Mouse (Mus musculus) kidney, postnatal 10 days (tissue): ENCODE measurements around the gene Noc3l.

Source experiments
- DNase-seq: peaks from one replicate; pipeline ENCODE4 v3.0.0; 2021; ENCODE audit warnings: mixed read lengths

Noc3l gene

DNA sequence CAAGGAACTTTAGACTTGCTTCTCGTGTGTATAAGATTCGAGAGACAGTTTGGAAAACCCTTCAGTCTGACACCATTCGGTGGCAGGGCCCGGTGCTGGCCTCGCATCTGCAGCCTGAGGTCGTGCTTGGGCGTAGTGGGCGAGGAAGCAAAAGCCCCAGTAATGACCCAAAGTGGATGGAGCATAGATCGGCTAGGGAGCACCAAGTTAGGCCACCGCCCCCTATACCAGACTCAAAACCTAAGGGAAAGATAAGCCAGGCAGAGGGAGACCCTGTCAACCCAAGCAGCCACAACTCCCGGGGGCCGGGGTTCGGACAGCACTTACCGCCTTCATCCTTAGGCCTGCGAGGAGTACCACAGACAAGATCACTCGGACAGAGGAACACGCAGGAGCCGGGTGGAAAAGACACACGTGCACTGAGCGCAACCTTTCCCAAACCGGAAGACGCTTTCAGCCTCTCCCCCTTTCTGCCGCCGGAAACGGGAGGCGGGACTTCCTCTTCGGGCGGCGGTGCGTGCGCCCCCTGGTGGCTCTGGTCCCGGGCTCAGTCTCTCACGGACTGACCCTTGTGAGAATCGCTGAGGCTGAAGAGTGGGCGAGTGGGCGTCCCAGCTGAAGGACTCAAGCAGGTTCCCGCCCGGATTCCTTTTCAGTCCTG, at the start of gene Noc3l:
TSS of gene Noc3l (minus strand) at position 472 of the 661 bp plus-strand sequence.
- DNase-seq: peak; percentile 96

DNA sequence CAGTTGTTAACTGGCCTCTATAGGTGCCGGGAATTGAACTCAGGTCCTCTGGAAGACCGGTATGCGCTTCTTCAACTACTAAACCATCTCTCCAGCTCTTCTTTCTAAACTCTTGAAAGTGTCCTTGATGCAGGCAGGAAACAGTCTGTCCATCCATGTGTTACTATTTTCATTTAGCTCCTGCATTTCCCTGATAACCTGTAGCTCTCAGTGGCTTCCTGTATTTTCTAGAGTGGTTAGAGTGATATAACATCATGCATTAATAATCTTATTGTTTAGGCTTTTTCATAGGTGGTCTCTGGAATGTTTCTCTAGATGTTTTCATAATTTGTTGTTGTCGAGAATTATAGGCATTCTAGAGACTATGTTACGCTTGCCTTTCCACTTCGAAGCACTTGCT, 43.5 kb upstream of the Noc3l start:
- DNase-seq: no peak

DNA sequence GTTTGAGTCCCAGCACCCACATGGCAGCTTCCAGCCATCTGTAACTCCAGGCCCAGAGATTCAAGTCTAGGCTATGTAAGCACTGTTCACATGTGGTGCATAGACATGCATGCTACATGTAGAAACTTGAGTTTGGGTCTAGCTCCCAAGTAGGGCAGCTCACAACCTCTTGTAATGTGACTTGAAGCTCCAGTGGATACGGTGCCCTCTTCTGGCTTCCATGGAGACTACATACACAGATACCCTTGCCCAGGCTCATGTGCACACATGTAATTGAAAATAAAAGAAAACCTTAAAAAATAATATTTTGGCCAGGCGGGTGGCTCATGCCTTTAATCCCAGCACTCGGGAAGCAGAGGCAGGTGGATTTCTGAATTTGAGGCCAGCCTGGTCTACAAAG, 39.2 kb upstream of the Noc3l start:
- no peak for DNase-seq

DNA sequence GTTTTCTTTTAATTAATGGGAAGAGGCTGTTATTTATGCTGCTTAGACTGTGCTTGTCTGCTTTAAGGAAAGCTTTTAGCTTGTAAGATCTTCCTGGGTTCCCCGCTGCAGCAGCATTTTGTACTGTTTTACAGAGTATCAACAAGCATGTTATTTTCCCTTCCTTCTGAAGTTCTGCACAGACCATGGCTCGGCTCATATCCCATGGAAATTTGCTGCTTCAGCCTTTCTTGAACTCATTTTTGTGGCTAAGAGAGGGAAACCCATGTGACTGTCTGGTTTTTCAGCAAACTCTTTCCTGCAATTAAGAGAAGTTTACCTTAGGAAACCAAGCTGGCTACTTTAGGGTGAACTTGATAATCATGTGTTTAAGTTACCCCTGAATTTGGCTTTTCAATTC, 27.3 kb upstream of the Noc3l start:
- no peak for DNase-seq

DNA sequence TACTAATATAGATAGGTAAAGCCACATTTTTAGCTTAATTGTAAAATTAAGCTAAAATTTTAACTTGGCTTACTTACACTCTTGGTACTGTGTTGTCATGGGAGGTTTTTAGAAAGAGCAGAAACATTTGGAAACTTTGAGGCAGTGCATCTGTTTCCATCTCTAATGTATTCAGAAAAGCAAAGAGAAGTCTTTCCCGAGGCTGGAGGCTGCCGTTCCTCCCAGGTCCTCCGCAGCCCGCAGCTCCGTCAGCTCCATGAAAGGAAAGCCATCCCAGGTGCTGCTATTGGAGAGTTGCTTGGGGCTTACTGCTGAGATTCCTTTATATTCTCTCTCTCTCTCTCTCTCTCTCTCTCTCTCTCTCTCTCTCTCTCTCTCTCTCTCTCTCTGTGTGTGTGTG, 25.8 kb upstream of the Noc3l start:
- no peak for DNase-seq

DNA sequence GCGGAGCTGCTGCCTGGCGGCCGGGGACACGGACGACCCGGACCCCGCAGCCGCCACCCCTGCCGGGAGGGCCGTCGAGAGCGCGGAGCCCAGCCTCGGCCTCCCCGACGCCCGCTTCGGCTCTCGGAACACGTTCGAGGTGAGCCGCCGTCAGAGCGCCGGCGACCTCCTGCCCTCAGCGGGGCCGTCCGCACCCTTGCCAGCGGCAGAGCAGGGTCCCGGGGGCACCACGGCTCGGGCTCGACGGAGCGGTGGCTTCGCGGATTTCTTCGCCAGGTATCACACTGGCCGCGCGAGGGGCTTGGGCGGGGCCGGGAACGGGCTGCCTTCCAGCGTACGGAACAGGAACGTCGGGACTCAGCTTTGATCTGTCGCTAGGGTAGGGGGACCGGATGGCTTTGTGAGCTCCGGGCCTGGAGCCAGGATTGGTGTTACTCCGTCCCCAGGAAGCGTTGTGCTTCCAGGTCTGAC, 18.2 kb upstream of the Noc3l start:
- peak; percentile 82 for DNase-seq

DNA sequence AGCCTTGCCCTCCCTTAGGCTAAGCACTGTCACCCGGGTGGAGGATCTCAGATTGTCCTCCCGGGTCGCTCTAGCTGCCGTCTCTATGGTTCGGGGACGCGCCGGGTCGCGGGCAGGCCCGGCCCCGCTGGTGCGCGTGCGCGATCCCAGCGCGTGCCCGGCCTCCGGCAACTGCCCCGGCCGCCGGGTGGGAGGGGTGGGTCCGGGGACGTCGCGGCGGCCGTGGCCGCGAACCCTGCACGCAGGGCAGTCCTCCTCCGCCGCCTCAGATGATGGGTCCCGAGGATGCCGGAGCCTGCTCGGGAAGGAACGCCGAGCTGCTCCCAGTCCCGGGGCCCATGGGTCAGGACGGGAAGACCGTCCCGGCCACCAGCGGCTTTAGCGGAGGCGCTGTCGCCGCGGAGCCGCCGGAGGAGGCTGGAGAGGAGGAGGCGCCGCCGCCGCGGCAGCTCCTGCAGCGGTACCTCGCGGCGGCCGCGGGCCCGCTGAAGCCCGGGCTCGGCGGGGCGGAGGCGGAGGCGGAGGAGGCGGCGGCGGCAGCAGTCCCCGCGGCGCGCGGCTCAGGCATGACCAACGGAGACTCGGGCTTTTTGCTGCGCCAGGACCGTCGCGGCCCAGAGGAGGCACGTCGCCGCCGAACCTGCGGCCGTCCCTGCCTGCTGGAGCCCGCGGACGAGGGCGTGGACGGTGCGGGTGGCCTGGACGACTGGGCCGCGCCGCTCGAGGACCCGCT, 17.6 kb upstream of the Noc3l start, which contains the start of gene Tbc1d12:
TSS of gene Tbc1d12 (plus strand) at position 142 of the 733 bp plus-strand sequence.
- DNase-seq: peak; percentile 97

DNA sequence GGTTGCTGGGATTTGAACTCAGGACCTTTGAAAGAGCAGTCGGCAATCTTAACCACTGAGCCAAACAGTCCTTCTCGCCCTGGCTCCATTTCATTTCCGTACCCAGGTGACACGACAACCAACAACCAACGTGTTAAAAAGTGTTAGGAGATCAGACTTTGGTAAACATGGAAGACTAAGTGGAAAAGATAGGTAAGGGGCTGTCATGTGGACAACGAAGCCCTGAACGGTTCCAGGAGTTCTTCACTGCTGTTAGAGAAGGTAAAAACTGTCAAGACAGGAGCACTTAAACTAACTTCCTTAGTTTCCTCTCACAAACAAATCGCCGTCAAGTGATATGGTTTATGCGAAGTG, 17.0 kb upstream of the Noc3l start:
- DNase-seq: no peak

DNA sequence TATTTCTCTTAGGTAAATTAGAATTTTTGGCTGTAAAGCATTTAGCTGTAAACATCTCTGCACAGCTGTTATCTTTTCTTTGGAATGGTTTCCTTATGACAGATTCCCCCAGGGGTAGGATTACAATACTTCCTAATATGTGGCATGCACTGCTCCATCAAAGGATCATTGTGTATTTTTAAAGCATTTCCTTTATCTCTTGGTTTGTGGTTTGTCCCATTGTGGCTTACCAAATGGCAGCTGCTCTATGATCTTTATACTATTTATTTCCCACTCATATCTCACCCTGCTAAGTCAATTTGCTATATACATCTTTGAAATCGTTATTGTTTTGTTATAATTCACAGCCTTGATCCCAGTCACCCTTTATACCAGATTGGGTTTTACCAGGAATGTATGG, 14.2 kb upstream of the Noc3l start:
- no peak for DNase-seq

DNA sequence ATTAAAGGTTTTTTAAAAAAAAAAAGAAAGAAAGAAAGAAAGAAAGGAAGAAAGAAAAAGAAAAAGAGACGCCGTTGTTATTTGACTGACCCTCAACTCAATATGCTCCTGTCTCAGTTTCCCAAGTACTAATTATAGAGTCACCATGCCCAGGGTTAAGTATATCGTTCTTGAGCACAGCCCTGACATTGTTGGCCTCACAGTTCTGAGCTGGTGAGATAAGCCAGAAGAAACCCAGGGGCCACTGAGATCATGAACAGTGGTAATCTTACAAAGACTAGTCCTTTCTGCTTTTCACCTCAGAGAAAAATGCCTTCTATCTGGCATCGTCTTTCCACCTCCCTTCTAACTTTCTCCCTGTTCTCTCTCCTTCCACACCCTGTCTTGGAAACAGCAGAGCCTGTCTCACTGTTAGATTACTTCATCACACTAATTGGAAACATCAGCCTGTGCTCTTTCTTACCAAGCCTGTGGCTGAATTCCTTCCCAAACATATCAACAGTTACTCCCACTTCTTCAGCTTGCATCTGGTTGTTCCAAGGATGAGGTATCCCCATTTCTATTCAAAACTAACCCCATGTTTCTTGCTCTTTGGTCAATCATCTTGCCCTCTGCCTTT, 1.3 kb upstream of the Noc3l start:
- DNase-seq: no peak

DNA sequence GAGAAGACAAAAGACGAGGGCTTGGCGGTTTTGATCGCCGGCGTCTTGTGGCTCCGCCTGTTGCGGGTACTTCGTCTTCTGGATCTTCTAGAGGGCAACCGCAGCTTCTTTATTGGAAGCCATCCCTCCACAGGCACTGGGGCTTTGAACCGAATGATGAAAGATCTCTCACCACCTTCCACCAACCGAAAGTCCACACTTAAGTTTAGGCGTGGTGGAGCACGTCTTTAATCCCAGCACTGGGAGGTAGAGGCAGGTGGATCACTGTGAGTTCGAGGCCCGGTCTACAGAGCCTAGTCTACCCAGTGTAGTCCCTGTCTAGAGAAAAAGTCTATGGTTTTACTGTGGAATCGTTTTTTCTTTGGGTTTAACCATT, 378 bp upstream of the Noc3l start:
- DNase-seq: no peak

DNA sequence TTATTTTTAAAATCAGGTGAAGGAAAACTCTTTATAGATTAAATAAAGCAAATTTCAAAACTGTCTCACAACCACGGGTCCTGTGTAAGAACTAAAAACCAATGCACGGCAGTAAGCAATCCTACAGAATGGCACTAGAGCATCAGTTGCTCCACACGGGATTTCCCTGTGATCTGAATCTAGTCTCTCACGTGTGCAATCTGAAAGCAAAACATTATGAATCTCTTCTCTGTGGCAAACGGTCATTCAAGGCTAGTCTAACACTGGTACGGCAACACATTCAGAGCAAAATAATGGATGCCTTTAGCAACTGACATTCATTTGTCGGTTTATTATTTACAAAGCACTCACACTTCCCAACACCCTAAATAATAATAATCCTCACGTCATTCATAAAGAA, 846 bp downstream of the Noc3l start:
- no peak for DNase-seq

DNA sequence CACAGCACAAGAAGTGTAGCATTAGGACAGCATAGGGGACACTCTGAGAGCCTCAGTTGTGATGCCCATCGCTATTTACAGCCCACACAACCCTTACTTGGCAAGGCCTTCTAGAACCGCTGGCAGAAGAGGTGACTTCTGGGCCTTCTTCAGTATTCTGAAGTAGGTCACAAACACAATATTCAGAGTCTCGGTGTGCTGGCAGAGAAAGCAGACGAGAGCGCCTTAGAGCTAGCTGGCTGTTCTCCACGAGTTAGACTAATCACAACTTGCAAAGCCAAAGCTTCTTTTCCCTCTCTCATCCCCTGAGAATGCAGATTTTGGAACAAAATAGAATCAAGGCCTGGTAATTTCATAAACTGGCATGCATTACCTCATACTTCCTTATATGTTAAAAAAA, 20.2 kb downstream of the Noc3l start:
- DNase-seq: no peak

DNA sequence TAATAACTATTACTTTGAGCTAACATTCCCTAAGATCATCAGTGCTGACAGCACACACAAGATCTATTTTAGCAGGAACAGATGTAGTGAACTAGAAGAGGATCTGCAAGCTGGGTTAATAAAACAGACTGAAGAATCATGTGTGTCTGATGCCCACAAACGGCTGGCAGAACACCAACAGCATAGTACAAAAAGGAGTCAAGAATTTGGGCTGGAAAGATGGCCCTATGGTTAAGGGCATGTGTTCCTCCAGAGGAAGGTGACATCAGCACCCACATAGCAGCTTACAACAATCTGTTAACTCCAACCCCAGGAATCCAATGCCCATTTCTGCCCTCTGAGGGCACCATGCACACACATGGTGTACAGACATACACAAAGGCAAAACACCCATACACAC, 20.7 kb downstream of the Noc3l start:
- DNase-seq: no peak

DNA sequence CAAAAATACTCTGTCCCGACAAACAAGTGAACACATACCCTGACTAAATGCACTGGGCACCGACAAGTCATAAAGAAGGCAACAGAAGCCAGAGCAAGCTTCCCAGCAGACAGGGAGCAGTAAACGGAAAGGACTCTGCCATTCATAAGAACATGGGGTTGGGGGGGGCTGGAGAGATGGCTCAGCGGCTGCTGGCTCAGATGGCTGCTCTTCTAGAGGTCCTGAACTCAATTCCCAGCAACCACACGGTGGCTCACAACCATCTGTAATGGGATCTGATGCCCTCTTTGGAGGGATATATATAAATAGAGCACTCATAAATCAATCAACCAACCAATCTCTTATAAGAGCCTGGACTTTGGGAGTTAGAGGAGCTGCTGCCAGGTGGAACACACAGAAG, 22.5 kb downstream of the Noc3l start:
- DNase-seq: no peak

DNA sequence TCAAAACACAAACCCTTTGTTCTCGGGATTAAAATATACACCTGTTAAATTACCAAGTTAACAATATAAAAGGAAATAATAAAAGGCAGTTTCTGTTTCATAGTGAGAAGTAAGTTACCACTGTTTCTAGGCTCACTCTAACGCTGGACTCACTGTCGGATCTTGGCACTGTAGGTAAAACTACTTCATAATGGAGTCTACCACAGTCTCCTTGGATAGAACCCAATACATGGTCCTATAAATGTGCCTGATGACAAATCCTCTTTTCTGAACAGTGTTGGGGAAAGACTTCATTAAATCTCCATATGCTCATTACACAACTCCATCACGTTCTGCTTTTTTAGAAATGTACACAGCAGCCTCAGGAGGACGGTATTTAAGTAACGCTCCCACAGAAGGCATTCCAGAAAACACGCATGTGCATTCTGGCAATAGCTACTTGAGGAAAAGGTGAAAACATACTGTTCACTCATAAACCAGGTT, 25.4 kb downstream of the Noc3l start:
- DNase-seq: no peak

DNA sequence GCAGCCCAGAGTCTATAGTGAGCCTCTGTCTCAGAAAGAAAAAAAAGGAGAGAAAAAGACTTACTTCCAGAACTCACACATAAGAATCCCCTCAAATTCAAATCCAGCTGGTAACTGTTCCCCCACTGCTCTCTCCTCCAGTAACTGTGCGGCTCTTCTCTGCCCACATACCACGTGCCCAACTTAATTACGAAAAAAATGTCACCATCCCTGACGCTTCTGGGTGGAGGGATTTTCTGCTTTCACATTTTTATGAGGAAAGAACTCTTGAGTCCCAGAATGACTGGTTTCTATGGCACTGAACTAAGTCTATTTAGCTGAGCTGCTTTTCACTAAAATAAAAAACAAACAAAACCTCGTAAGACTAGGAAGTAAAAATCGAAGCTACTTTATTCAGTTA, 31.3 kb downstream of the Noc3l start:
- no peak for DNase-seq

DNA sequence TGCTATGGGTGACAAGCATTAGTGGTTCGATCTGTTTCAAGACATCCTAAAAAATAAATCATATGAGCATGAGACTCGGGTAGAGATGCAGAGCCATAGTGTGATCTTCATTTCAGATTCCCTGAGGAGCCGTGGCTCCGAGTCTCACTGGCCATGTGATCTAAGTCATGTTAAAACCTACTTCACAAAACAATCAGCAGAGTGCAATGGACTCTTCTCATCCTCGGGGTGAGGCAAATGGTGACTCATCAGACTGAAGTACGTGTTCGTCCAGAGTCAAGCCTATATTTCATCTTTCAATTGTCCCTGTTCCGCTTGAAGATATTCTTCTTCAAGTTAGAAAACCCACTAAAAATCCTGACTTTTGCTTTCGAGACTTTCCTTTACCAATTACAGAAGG, 35.5 kb downstream of the Noc3l start:
- DNase-seq: no peak

DNA sequence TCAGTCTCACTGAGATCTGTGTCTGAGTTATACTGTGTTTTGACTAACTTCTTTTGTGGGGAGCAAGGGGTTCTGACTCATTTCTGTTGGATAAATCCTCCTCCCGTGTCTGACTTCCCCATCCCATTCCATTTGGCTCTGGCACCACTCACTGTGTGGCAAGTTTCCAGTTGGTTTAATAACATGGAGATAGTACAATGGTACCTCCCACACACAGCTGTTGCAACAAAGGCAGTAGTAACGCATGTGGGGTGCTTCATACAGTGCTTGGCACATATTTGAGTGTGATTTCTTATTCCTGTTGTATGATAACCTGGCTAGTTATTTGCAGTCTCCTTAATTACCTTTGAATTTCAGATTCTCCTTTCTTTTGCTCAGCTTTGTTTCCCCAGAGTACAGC, 40.2 kb downstream of the Noc3l start:
- DNase-seq: no peak

DNA sequence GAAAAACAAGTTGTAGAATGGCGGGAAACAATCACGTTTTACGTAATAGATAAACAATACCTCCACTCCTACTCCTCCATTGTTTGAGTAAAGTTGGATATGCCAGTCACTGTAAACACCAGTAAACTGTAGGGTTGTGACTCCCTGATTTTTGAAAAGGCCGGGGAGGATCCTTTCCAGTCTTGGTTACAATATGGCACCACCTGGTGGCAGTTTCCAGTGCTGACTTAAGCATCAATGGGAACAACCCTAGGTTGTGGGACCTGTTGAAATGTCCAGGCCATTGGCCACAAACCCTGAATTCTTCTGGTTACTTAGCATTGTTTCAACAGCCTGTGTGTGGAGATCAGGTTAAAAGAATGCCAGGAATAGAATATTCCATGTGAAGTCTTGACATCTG, 43.5 kb downstream of the Noc3l start:
- DNase-seq: peak; percentile 80

DNA sequence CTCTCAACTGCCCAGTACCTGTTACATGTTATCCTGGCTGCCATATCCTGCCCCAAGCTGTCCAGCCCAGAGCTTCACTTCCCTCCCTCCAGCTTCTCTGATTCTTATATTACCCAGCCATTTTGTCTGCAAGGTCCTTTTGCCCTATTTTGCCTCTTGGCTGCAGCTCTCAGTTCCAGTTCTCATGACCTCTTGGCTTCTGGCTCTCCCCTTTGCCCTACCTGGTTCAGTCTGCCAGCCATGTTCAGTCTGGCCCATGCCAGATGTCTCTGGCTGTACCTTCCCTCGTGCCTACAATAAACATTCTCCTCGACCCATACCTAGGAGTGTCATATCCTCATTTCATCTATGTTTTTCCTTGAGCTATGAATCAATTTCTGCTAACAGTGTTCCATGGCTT, 52.7 kb downstream of the Noc3l start:
- no peak for DNase-seq

DNA sequence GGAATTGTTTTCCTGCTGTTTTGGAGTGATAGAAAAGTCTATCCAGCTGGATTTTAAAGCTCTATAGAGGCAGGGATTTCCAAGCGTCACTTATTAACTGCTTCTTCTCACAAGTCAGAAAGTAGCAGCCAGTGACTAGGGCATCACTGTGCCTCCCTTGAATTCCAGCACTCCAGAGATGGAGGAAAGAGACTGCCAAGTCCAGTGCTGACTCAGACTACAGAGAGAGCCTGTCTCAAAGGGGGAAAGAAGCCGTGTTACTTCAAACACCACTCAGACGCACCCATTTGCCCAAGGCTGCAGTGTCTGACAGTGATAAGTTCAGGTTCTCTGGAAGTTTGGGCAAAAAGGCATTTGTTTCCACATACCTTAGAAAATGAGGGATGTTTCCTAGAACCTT, 58.6 kb downstream of the Noc3l start:
- no peak for DNase-seq

DNA sequence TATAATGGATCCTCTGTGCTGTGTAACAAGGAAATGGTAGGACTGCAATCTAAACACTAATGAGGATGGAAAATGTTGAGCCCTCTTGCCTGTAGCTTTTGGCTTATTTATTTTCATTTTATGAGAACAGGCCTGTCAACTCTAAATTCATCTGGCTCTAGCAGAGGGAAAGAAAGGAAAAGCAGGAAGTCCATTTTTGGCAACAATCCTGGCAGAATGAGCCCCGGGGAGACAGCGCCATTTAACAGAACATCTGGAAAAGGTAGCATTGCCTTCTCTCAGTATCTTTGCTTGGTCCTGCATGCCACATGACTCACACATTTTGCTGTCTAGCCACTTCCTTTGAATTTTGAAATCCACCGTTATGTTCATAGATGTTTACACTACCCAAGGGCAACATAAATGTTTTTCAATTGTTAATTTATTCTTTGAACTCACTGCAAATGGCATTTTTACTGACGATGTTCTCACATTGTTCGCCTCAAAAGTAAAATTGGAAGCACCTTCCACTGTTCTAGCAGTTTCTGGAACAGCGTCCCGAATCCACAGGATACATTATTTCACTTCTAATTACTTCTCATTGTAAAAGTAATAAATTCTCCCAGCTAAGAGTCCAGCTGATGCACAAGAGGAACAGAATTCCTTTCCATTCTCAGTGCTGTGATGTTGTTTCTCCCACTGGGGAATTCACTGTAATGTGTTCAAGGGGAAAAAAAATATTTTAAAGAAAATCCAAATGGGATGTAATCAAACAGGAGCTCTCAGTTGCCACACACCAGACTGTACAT, 60.2 kb downstream of the Noc3l start:
- peak; percentile 28 for DNase-seq
